Mouse (Mus musculus) layer of hippocampus, adult 2 months (tissue): ENCODE data around the gene Ripk1. TPM values are rescaled to one million over a fixed set of nuclear protein-coding genes. Genes with fewer than 3 reads are reported as not detected.
A peak's percentile ranks its signal among the peaks of the same experiment; 100 is the strongest.

Source experiments
- DNase-seq, 2 experiments: peaks; one replicate each; pipeline ENCODE4 v3.0.0; 2022; ENCODE audit warnings: low spot score in 2 of 2
- H3K27ac ChIP-seq: fragments of 200-600 bp; 2 replicates; pipeline ENCODE4 v1.8.1; 2022
- H3K4me3 ChIP-seq: fragments of 200-600 bp; 2 replicates; pipeline ENCODE4 v1.8.1; 2022; ENCODE audit warnings: mild to moderate bottlenecking
- CTCF ChIP-seq: fragments of 200-600 bp; conservative IDR thresholded peaks from 2 replicates; pipeline ENCODE4 v1.8.1; 2022; ENCODE audit warnings: antibody characterized with exemption, mild to moderate bottlenecking, moderate library complexity
- total RNA-seq, 2 experiments: library from RNA; stranded (reverse); gene quantifications; 2 replicates each; pipeline ENCODE4 v1.2.3; 2021

The Ripk1 gene
- total RNA-seq, 2 experiments from 2014 or later, result 6.9 to 7.3 TPM

DNA sequence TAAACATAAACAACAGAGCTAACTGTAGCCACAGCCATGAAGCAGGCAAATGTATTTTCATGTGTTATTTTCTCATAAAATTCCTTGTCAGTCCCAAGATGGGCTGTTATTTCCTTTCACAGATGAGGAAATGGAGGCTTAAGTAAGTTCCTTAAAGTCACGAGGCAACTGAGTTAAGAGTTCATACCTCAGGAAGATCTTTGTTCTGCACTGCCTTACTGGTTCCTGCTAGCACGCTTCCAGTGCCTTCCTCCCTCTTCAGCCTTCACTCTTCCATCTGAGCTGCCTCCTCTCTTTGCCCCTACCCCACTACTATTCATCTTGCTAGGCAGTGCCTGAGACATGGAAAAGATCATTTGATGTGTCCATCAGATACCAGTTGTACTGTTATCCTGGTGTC, 5.1 kb downstream of the Ripk1 start:
- DNase-seq, result no peak
- TF ChIP-seq CTCF, result no peak
- Histone ChIP-seq H3K4me3 (no peak overlapping the region), H3K27ac (no peak overlapping the region)

DNA sequence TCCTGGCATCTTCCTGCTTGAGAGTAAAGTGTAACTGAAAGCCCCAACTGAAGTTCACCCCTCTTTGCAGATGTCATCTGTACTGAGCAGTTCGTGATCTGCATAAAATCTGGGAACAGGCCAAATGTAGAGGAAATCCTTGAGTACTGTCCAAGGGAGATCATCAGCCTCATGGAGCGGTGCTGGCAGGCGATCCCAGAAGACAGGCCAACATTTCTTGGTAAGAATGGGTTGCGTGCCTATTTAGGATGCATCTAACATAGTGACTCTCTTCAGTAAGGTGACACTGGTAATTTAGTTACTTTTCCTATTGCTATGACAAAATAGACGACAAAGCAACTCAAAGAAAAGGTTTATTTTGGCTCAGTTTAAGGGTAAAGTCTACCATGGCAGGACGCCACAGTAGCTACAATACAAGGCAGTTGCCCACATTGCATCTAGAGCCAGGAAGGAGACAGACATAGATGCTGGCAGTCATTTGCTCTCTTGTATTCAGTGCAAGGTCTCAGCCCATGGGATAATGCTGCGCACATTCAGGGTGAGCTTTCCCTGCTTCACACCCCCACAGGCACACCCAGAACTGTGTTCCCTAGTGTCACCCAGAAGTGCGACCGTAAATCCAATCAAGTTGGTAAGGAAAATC, 14.9 kb downstream of the Ripk1 start:
- TF ChIP-seq CTCF, result no peak

DNA sequence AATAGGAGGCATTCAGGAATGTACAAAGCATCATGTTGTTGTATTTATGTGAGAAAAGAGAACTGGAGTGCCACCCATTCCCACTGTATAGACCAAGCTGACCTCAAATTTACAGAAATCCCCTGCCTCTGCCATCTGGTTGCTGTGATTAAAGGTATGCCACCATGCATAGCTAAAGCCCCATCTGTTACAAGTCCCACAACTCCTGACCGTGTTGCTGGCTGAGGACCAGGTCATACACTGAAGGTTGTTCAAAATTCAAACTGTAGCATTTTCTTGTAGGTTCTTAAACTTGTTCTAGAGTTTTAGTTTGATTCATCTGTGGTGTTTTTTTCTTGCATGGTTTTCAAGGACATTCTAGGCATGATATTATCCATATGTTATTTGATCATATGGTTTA, 16.4 kb downstream of the Ripk1 start:
- no peak for TF ChIP-seq CTCF
- H3K27ac ChIP-seq, result no peak overlapping the region
- H3K4me3 ChIP-seq, result no peak overlapping the region
- DNase-seq, result no peak

More for the DNA sequence above, 14.9 kb downstream of the Ripk1 start:
- Histone ChIP-seq H3K27ac (no peak overlapping the region), H3K4me3 (no peak overlapping the region)
- DNase-seq, result no peak

DNA sequence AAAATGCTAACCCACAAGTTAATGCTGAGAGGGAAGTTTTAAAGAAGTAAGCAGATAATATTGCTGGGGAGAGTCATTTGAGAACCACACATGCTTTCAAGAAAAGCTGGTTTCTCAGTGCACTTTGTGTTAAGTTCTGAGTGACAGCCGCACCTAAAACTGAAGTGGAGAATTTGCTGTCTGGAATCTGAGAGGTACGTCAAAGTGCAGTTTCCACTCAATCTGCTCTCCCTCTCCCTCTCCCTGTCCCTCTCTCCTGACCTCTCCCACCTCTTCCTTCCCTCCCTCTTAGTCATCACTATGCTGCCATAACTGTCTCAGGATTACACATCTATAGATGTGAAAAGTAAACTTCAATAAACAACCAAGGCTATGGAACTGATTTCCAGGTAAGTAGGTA, 19.8 kb downstream of the Ripk1 start:
- no peak overlapping the region for H3K4me3 ChIP-seq
- no peak overlapping the region for H3K27ac ChIP-seq
- no peak for DNase-seq
- TF ChIP-seq CTCF, result no peak

DNA sequence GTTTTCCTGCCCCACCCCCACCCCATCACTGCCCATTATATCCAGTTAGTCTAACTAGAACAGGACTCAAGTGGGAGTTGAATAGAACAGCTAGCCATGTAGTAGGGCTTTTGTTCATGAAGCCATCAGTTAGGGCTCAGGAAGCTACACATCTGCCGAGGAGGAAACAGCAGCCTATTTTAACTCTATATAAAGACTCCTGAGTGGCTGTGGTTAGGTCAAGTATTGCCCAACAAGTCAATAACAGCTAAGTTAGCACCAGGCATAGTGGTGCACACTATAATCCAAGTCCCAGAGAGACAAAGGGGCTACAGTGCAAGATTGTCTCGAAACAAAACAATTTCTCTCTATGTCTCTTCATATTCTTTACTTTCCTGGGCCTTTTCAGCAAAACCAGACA, 29.9 kb downstream of the Ripk1 start:
- H3K4me3 ChIP-seq, result no peak overlapping the region
- no peak overlapping the region for H3K27ac ChIP-seq
- TF ChIP-seq CTCF, result no peak
- no peak for DNase-seq

DNA sequence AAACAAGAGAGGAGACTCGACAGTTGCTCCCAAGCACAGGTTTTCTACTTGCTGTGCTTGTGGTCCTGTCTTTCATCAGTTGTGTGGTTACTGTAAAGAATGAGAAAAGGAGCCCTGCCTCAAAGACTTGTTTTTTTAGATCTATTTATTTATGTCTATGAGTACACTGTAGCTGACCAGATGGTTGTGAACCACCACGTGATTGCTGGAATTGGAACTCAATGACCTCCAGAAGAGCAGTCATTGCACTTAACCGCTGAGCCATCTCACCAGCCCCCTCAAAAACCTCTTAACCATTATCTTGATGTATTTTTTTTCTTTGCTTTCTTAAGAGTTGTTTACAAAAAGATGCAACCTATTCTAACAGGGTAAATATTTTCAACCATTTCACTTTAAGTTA, 33.3 kb downstream of the Ripk1 start:
- Histone ChIP-seq H3K4me3 (no peak overlapping the region), H3K27ac (no peak overlapping the region)
- TF ChIP-seq CTCF, result no peak
- no peak for DNase-seq

DNA sequence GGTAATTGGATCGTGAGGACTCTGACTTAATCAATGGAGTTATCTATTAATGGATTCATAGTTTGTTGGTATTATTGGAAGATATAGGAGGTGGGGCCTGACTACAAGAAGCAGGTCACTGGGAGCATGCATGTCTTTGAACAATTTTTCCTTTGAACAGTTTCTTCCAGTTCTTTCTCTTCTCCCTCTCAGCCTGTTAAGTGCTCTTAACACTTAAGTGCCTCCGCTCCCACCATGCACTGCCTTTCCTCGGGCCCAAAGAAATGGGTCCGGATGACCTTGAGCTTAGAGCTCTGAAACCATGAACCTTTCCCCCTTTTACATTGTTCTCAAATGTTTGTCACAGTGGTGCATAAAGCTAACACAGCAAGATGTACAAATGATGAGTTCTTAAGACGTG, 34.6 kb downstream of the Ripk1 start:
- Histone ChIP-seq H3K27ac (peak overlapping the region; percentile 97), H3K4me3 (no peak overlapping the region)
- DNase-seq, result no peak
- no peak for TF ChIP-seq CTCF

DNA sequence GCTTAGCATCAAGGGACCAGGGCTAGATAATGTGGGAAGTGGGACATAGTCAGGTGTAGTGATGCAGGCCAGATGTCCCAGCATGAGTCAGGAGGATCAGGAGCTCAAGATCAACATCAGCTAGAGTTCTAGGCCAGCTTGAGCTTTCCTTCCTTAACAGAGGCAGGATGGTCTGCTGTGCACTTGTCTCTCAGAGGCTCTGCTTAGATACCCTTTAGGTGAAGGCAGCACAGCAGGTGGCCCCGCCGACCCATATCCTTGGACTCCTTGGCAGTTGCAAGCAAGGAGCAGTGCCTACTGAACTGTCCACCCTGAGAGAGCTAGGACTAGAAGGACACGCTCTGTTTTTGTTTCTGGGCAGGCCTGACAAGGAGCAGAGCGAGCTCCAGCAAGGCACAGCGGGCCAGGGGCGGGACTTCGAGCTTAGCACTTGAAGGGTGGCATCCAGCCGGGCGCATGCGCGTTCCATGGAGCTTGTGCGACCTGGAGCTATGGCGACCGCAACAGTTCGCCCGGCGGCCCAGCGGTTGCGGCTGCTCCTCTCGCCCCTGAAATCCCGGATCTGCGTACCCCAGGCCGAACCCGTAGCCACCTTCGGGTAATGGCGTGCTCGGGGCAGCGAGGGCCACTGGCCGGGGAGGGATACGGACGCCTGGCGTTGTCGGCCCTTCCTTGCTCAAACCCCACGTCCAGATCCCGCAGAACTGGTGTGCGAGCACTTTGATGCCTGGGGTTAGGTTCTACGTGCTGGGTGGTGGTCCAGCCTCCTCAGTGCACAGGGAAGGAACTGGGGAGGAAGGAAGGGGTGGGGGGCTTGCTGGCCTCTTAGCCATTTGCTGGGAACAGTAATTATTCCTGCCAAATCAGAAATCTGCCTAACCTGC, 35.3 kb downstream of the Ripk1 start, which contains the start of gene Bphl:
Bphl (plus strand) TSS at position 426 of the 884 bp plus-strand sequence.
- Histone ChIP-seq H3K4me3 (peak within 1 kb of the TSS; percentile 81), H3K27ac (peak within 1 kb of the TSS; percentile 97)
- TF ChIP-seq CTCF, result no peak
- DNase-seq, result peak; percentile 91 to 93

DNA sequence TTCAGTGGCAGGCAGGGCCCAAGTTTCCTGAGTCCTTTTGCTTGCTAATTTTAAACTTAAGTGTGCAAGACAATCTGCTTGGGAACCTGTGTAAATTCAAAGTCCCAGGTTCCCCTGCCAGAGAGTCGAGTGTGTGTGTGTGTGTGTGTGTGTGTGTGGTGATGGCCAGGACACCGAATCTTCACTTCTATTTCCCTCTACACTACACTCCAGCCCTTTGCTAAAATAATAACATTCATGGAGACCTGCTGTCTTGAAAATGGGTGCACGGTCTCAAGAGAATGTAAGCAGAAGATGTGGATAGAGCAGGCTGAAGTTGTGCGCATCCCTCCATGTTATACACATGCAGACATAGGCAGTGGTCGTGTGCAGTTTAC, 35.9 kb downstream of the Ripk1 start:
- H3K4me3 ChIP-seq, result peak overlapping the region; percentile 81
- TF ChIP-seq CTCF, result no peak
- peak overlapping the region; percentile 97 for H3K27ac ChIP-seq
- DNase-seq, result no peak

DNA sequence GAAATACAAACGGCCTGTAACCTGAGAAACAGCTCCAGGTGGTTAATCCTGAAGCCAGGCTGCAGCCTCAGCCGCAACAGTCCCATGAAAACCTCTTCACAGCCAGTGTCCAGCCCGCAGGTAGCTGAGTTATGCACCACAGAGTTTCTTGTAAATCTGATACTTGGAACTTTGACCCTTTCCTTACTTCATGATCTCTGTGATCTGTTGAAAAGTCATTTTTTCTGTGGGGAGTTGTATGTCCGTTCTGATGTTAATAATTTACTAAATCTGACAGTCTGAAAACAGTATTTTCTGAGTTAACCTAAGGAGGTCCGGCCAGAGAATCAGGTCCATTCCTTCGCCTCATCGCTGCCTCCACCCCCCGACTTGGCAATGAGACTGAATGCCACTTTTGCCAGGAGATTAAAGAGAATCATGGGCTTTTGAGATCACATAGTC, 36.8 kb downstream of the Ripk1 start:
- Histone ChIP-seq H3K27ac (no peak overlapping the region), H3K4me3 (peak overlapping the region; percentile 81)
- DNase-seq, result no peak
- no peak for TF ChIP-seq CTCF

DNA sequence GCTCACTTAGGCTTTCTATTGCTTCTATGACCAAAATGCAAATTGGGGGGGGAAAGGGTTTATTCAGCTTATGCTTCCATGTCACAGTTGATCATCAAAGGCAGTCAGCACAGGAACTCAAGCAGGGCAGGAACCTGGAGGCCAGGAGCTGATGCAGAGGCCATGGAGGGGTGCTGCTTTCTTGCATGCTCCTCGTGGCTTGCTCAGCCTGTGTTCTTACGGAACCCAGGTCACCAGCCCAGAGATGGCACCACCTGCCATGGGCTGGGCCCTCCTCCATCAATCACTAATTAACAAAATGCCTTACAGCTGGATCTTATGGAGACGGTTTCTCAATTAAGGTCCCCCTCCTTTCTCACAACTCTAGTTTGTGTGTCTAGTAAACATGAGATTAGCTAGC, 37.9 kb downstream of the Ripk1 start:
- Histone ChIP-seq H3K27ac (no peak overlapping the region), H3K4me3 (no peak overlapping the region)
- TF ChIP-seq CTCF, result no peak
- no peak for DNase-seq

DNA sequence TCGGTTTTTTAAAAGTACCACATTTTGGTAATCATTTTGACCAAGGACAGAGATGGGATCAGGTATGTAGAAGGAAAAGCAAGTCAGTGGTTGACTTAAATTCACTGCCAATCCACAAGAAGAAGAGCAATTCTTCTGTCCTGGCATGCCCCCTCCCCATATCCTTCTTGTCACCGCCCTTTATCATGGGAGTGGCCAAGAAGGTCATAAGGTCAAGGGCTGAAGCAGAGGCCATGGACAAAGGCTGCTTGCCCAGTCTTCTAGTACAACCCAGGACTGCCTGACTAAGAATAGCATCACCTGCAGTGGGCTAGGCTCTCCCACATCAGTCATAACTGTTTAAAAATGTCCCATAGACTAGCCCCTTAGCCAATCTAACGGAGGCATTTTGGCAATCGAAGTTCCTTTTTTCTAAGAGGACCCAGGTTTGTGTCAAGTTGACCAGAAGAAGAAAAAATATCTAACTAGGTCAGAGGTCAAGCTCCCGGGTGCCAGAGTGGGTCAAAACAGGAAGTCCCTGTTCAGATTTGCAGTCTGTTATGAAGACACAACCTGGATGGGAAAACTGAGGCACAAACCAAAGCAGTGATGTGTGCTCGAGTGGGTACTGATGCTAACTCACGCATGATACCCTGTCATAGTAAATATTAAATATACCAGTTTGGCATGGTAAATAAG, 41.7 kb downstream of the Ripk1 start:
- H3K4me3 ChIP-seq, result no peak overlapping the region
- TF ChIP-seq CTCF, result no peak
- H3K27ac ChIP-seq, result no peak overlapping the region
- DNase-seq, result no peak
